Mouse (Mus musculus): ENCODE data around the gene Mesp2. TPM values are rescaled to one million over a fixed set of nuclear protein-coding genes. Genes with fewer than 3 reads are reported as not detected.

The Mesp2 gene
- polyA plus RNA-seq, 1 experiment from 2014 or later = 0.07 TPM

DNA sequence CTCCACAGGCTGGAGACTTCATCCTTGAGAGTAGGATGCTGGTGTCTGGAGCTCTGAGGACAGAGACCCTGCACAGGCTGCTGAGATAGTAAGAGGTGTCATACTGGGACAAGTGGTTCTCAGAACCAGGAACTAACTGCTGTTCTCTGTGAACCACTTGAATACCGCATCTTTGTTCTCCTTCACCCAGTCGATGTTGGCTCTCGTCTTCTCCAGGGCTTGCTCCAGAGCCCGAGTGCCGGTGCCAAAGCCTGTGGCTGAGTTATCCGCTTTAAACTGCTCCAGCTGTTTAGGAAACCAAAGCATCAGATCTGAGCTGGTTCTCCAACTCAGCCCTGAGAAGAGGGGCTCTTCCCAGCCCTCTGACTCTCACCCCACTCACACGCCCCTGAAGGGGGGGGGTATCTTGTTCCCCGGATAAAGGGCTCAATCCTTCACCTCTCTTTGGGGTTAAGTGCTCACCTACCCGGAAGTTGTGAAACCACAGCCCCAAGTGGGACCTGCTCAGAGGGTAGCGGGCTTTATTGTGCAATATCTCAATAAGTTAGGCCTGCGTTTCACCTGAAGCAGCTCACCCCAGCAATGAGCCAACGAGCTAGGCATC is 11.7 kb downstream of the Mesp2 start:
- WGBS (ENCODE audit: insufficient replicate concordance) = 55% methylated on average over 12 of the region's 12 CpGs
- no peak overlapping the region for H3K27ac ChIP-seq (ENCODE audit: low read length)
- H3K9ac ChIP-seq (ENCODE audit: low read depth, low read length) = no peak overlapping the region
- no peak overlapping the region for H3K4me3 ChIP-seq (ENCODE audit: low read depth, low read length)
- peak; percentile 27; the same call in 1 of the 2 replicates for ATAC-seq (ENCODE audit: low read depth)
- H3K4me2 ChIP-seq (ENCODE audit: low read depth, low read length) = no peak overlapping the region
- no peaks in the 10 kb centered on the region; the same call in 1 of the 2 replicates for H3K4me1 ChIP-seq (ENCODE audit: control insufficient read depth, low read depth, low read length)
- H3K9me3 ChIP-seq (replicated peaks; ENCODE audit: control insufficient read depth, low read length) = no peaks in the 10 kb centered on the region
- peaks cover 2% of the 10 kb centered on the region; the same call in 1 of the 2 replicates for H3K36me3 ChIP-seq (ENCODE audit: control insufficient read depth, insufficient read depth)
- no peaks in the 10 kb centered on the region for H3K27me3 ChIP-seq (ENCODE audit: control insufficient read depth, insufficient read depth, low read depth, low read length)

DNA sequence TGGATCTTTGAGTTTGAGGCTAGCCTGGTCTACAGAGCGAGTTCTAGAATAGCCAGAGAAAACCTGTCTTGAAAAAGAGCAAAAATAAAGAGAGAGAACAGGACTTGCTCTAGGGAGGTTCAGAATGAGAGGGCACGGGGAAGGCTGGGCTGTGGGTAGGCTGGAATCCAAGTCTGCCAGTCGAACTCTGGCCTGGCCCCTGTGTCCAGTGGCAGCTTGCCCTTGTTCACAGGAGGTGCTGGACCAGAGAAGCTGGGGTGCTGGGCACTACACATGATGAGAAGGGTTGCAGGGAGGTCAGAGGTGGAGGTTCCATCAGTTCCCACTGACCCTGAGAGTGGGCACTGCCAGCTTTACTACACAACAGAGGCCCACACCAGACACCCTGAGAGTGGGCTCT is 17.8 kb downstream of the Mesp2 start:
- Histone ChIP-seq H3K4me1 (ENCODE audit: control insufficient read depth, low read depth, low read length) (no peaks in the 10 kb centered on the region), H3K27me3 (ENCODE audit: control insufficient read depth, insufficient read depth, low read depth, low read length) (no peaks in the 10 kb centered on the region), H3K36me3 (ENCODE audit: control insufficient read depth, insufficient read depth) (peaks cover 2% of the 10 kb centered on the region; the same call in 1 of the 2 replicates), H3K4me3 (ENCODE audit: low read depth, low read length) (no peak overlapping the region), H3K4me2 (ENCODE audit: low read depth, low read length) (no peak overlapping the region), H3K9ac (ENCODE audit: low read depth, low read length) (no peak overlapping the region), H3K9me3 (replicated peaks; ENCODE audit: control insufficient read depth, low read length) (no peaks in the 10 kb centered on the region), H3K27ac (ENCODE audit: low read length) (no peak overlapping the region)
- 63% methylated on average over 3 of the region's 3 CpGs for WGBS (ENCODE audit: insufficient replicate concordance)
- no peak for ATAC-seq (ENCODE audit: low read depth)

DNA sequence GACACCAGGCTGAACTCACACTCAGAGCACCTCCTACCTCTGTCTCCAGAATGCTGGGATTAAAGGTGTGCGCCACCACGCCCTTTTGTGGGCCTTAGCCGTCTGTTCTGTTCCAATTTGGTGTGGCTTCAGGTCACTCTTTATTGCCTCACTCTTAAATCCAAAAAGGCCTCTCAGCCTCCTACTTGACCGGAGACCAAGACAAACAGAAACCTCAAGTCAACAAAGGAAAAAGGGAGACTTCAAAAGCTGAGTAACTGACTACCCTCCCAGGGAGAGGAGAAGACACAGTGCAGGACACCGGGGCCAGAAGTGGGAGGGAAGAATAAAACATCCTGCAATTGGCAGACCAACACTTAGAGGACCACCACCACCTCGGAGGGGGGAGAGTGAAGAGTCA is 20.6 kb downstream of the Mesp2 start:
- no peaks in the 10 kb centered on the region for H3K36me3 ChIP-seq (ENCODE audit: control insufficient read depth, insufficient read depth)
- H3K9ac ChIP-seq (ENCODE audit: low read depth, low read length) = no peak overlapping the region
- no peak overlapping the region for H3K27ac ChIP-seq (ENCODE audit: low read length)
- no peaks in the 10 kb centered on the region for H3K4me1 ChIP-seq (ENCODE audit: control insufficient read depth, low read depth, low read length)
- H3K9me3 ChIP-seq (replicated peaks; ENCODE audit: control insufficient read depth, low read length) = no peaks in the 10 kb centered on the region
- H3K27me3 ChIP-seq (ENCODE audit: control insufficient read depth, insufficient read depth, low read depth, low read length) = no peaks in the 10 kb centered on the region
- no peak overlapping the region for H3K4me3 ChIP-seq (ENCODE audit: low read depth, low read length)
- no peak for ATAC-seq (ENCODE audit: low read depth)
- 48% methylated on average over 6 of the region's 6 CpGs for WGBS (ENCODE audit: insufficient replicate concordance)
- H3K4me2 ChIP-seq (ENCODE audit: low read depth, low read length) = no peak overlapping the region

DNA sequence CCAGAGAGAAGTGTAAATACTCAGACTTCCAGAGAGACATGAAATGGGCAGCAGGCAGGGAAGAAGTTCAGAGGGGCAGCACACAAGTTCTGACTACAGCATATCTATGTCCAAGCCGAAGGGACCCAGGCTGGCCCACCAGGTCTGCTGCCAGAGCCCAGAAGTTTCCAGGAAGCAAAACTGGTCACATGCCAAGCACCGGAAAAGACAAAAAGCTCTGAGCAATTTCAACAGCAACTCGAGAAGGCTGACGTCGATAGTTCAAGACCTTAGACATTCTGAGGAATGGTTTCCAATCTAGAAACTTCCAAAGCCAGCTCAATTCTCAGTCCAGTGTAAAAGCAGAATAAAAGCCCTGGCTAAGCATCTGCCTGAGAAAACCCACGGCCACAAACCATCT is 21.1 kb downstream of the Mesp2 start:
- Histone ChIP-seq H3K27me3 (ENCODE audit: control insufficient read depth, insufficient read depth, low read depth, low read length) (no peaks in the 10 kb centered on the region), H3K4me3 (ENCODE audit: low read depth, low read length) (no peak overlapping the region), H3K4me2 (ENCODE audit: low read depth, low read length) (no peak overlapping the region), H3K9me3 (replicated peaks; ENCODE audit: control insufficient read depth, low read length) (no peaks in the 10 kb centered on the region), H3K36me3 (ENCODE audit: control insufficient read depth, insufficient read depth) (no peaks in the 10 kb centered on the region), H3K9ac (ENCODE audit: low read depth, low read length) (no peak overlapping the region), H3K27ac (ENCODE audit: low read length) (no peak overlapping the region), H3K4me1 (ENCODE audit: control insufficient read depth, low read depth, low read length) (no peaks in the 10 kb centered on the region)
- no peak for ATAC-seq (ENCODE audit: low read depth)
- WGBS (ENCODE audit: insufficient replicate concordance) = 61% methylated on average over 6 of the region's 6 CpGs

DNA sequence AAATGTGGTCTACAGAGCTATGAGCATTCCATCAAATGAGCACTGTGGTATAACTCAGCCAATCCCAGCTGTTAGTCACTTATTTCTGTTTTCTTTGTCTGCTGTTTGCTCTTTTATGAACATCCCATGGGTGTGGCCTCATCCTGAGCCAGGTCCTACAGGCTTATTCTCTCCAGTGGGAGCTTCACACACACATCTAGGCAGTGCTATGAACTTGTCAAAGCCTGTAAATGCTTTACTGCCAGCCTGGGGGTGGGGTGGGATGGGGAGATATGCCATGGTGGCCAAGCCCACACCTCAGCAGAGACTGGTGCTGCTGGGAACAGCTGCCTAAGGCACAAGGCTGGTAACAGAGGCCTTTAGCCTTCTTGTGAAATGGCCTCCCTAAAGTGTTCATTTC is 22.5 kb downstream of the Mesp2 start:
- no peak for ATAC-seq (ENCODE audit: low read depth)
- Histone ChIP-seq H3K4me1 (ENCODE audit: control insufficient read depth, low read depth, low read length) (no peaks in the 10 kb centered on the region), H3K27me3 (ENCODE audit: control insufficient read depth, insufficient read depth, low read depth, low read length) (no peaks in the 10 kb centered on the region), H3K4me3 (ENCODE audit: low read depth, low read length) (no peak overlapping the region), H3K9ac (ENCODE audit: low read depth, low read length) (no peak overlapping the region), H3K9me3 (replicated peaks; ENCODE audit: control insufficient read depth, low read length) (no peaks in the 10 kb centered on the region), H3K4me2 (ENCODE audit: low read depth, low read length) (no peak overlapping the region), H3K36me3 (ENCODE audit: control insufficient read depth, insufficient read depth) (no peaks in the 10 kb centered on the region), H3K27ac (ENCODE audit: low read length) (no peak overlapping the region)

DNA sequence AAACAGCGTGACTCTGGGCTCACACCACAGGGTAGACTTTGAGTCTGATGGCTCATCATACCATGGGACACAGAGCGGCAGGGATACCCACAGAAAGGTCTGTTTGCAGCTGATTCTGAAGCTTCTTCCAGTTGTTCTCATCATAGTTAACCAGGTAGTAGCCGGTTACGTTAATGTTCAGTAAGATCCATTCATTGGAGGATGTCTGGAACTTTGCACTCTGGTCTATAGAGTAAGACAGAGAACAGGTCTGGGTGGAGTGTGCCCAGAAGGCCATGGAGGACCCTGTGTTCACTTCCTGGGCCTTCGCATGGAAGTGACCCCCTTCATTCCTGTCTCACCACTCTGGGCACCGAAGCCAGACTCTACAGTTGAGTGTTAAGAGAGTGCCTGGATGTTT is 24.7 kb downstream of the Mesp2 start:
- Histone ChIP-seq H3K4me3 (ENCODE audit: low read depth, low read length) (no peak overlapping the region), H3K9ac (ENCODE audit: low read depth, low read length) (no peak overlapping the region), H3K36me3 (ENCODE audit: control insufficient read depth, insufficient read depth) (no peaks in the 10 kb centered on the region), H3K4me1 (ENCODE audit: control insufficient read depth, low read depth, low read length) (no peaks in the 10 kb centered on the region), H3K27ac (ENCODE audit: low read length) (no peak overlapping the region), H3K9me3 (replicated peaks; ENCODE audit: control insufficient read depth, low read length) (no peaks in the 10 kb centered on the region), H3K27me3 (ENCODE audit: control insufficient read depth, insufficient read depth, low read depth, low read length) (no peaks in the 10 kb centered on the region), H3K4me2 (ENCODE audit: low read depth, low read length) (no peak overlapping the region)
- WGBS (ENCODE audit: insufficient replicate concordance) = 75% methylated on average over 6 of the region's 6 CpGs
- no peak for ATAC-seq (ENCODE audit: low read depth)

DNA sequence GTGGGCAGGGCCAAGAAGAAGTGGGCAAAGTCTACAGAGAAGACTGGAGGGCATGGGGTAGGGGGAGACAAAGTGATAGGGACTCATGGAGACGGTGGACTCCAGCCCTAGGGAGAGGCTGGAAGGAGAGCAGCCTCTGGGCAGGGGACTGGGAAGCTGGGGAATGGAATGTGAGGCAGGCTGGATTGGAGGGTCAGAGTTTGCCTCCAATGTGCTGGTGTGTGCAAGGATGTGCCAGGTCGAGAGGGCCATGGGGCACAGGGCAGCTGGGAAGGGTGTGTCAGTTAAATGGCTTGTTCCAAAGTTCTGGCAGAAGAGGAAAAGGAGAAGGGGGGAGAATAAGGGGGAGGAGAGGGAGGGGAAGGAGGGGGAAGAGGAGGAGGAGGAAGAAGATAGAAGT is 26.7 kb downstream of the Mesp2 start:
- H3K27me3 ChIP-seq (ENCODE audit: control insufficient read depth, insufficient read depth, low read depth, low read length) = no peaks in the 10 kb centered on the region
- no peaks in the 10 kb centered on the region for H3K9me3 ChIP-seq (replicated peaks; ENCODE audit: control insufficient read depth, low read length)
- WGBS (ENCODE audit: insufficient replicate concordance) = 38% methylated on average over 2 of the region's 2 CpGs
- no peak overlapping the region for H3K27ac ChIP-seq (ENCODE audit: low read length)
- H3K4me2 ChIP-seq (ENCODE audit: low read depth, low read length) = no peak overlapping the region
- H3K4me1 ChIP-seq (ENCODE audit: control insufficient read depth, low read depth, low read length) = no peaks in the 10 kb centered on the region
- H3K4me3 ChIP-seq (ENCODE audit: low read depth, low read length) = no peak overlapping the region
- H3K36me3 ChIP-seq (ENCODE audit: control insufficient read depth, insufficient read depth) = no peaks in the 10 kb centered on the region
- no peak overlapping the region for H3K9ac ChIP-seq (ENCODE audit: low read depth, low read length)
- no peak for ATAC-seq (ENCODE audit: low read depth)

DNA sequence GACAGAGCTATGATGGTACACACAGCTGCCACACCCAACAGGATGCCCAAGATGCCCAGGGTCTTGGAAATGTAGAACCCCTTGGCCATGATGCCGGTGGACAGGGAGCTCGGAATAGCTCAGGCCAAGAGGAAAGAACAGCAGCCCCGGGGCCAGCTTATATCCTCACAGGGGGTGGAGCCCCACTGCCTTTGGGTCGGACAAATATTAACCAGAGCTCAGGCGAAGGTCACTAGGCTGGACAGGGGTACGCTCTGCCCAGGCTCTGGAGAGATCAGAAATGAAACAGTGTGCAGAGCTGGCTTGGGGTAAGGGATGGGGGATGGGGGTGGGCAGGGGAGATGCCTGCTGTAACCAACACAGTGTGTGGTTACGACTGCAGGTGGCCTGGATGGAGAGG is 31.6 kb downstream of the Mesp2 start:
- Histone ChIP-seq H3K4me1 (ENCODE audit: control insufficient read depth, low read depth, low read length) (peaks cover 3% of the 10 kb centered on the region), H3K27me3 (ENCODE audit: control insufficient read depth, insufficient read depth, low read depth, low read length) (no peaks in the 10 kb centered on the region; the same call in 1 of the 2 replicates), H3K27ac (ENCODE audit: low read length) (peak overlapping the region; percentile 57; the same call in 1 of the 2 replicates), H3K4me3 (ENCODE audit: low read depth, low read length) (peak overlapping the region; percentile 43), H3K36me3 (ENCODE audit: control insufficient read depth, insufficient read depth) (no peaks in the 10 kb centered on the region), H3K4me2 (ENCODE audit: low read depth, low read length) (peak overlapping the region; percentile 41), H3K9ac (ENCODE audit: low read depth, low read length) (no peak overlapping the region; the same call in 1 of the 2 replicates), H3K9me3 (replicated peaks; ENCODE audit: control insufficient read depth, low read length) (no peaks in the 10 kb centered on the region)
- ATAC-seq (ENCODE audit: low read depth) = peak; percentile 87
- 52% methylated on average over 7 of the region's 7 CpGs for WGBS (ENCODE audit: insufficient replicate concordance)

DNA sequence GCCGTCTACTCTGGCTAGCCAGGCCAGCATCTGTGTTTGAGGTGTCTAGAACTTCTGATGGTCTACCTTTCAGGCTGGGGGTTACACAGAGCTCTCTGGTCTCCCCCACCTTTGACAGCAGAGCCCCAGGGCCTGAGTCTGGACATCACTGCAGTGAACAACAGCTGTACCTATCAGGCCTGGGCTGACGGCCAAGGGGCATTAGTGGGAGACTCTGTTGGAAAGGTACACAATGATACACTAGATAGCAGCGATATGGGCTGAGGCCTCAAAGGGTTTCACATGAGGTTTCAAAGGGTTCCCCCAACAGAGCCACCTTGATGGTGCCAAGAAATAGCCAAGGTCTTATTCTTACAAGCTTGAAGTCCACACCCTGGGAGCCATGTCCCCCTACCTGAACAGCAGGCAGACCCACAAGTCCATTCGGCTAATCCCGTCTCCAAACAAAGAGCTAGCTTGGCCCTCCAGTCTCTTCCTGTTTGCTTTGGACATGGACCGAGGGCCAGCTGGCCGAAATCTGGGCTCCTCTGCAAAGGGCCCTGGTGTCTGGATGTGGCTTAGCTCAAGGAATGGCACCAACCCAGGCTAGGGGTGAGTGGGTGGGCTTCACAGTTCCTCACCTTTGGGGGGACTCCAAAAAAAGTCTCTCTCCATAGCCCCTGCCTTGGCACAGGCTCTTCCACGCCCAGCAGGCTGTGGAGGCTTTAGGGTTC is 33.7 kb downstream of the Mesp2 start:
- H3K9ac ChIP-seq (ENCODE audit: low read depth, low read length) = no peak overlapping the region
- no peak overlapping the region for H3K4me3 ChIP-seq (ENCODE audit: low read depth, low read length)
- H3K4me2 ChIP-seq (ENCODE audit: low read depth, low read length) = no peak overlapping the region
- no peaks in the 10 kb centered on the region for H3K36me3 ChIP-seq (ENCODE audit: control insufficient read depth, insufficient read depth)
- peak overlapping the region; percentile 22 for H3K27ac ChIP-seq (ENCODE audit: low read length)
- peaks cover 7% of the 10 kb centered on the region; the same call in 1 of the 2 replicates for H3K27me3 ChIP-seq (ENCODE audit: control insufficient read depth, insufficient read depth, low read depth, low read length)
- WGBS (ENCODE audit: insufficient replicate concordance) = 54% methylated on average over 8 of the region's 8 CpGs
- peaks cover 3% of the 10 kb centered on the region for H3K4me1 ChIP-seq (ENCODE audit: control insufficient read depth, low read depth, low read length)
- H3K9me3 ChIP-seq (replicated peaks; ENCODE audit: control insufficient read depth, low read length) = no peaks in the 10 kb centered on the region
- ATAC-seq (ENCODE audit: low read depth) = peak; percentile 58

Data from liver, embryonic 16.5 days (tissue).